Mouse (Mus musculus) ES-Bruce4 (cell line): ENCODE measurements around the gene Slc28a1. TPM values are rescaled to one million over a fixed set of nuclear protein-coding genes. Genes with fewer than 3 reads are reported as not detected.
A peak's percentile ranks its signal among the peaks of the same experiment; 100 is the strongest.

Source experiments
- H3K27ac ChIP-seq: 2 replicates; pipeline ENCODE4 v1.5.1; 2012; ENCODE audit warnings: low read length, inconsistent platforms; ENCODE audit not compliant: insufficient read depth
- H3K27me3 ChIP-seq: 2 replicates; pipeline ENCODE4 v1.6.1; 2012; ENCODE audit warnings: mild to moderate bottlenecking, low read length, inconsistent platforms; ENCODE audit not compliant: control insufficient read depth, poor library complexity, insufficient read depth, severe bottlenecking
- H3K36me3 ChIP-seq: 2 replicates; pipeline ENCODE4 v1.6.1; 2012; ENCODE audit warnings: inconsistent platforms, mild to moderate bottlenecking, low read length, moderate library complexity; ENCODE audit not compliant: control insufficient read depth, poor library complexity, insufficient read depth, severe bottlenecking
- H3K4me1 ChIP-seq: one replicate; pipeline ENCODE4 v1.8.1; 2011; ENCODE audit warnings: low read length; ENCODE audit not compliant: control insufficient read depth, insufficient read depth
- H3K4me3 ChIP-seq: 2 replicates; pipeline ENCODE4 v1.5.1; 2011; ENCODE audit warnings: low read depth, mild to moderate bottlenecking, low read length
- H3K9ac ChIP-seq: 2 replicates; pipeline ENCODE4 v1.6.1; 2012; ENCODE audit warnings: low read depth, mild to moderate bottlenecking, inconsistent platforms; ENCODE audit not compliant: poor library complexity, severe bottlenecking
- H3K9me3 ChIP-seq: replicated peaks from 2 replicates; pipeline ENCODE4 v1.6.1; 2012; ENCODE audit warnings: mild to moderate bottlenecking, low read length, inconsistent platforms; ENCODE audit not compliant: control insufficient read depth, poor library complexity, insufficient read depth, severe bottlenecking
- CTCF ChIP-seq: IDR thresholded peaks from one replicate; pipeline ENCODE4 v1.8.1; 2011; ENCODE audit warnings: low read depth, low read length
- EP300 ChIP-seq: IDR thresholded peaks from 2 replicates; pipeline ENCODE4 v1.6.1; 2011; ENCODE audit warnings: low read depth, low read length; ENCODE audit not compliant: insufficient read depth
- POLR2A ChIP-seq: IDR thresholded peaks from one replicate; pipeline ENCODE4 v1.8.1; 2011; ENCODE audit warnings: low read length; ENCODE audit not compliant: insufficient read depth
- polyA plus RNA-seq: library from polyadenylated mRNA; stranded (reverse); fragments of >200 nt; gene quantifications from 2 replicates; pipeline ENCODE4 v1.2.4, GENCODE M21; 2011; ENCODE audit warnings: low read depth; ENCODE audit not compliant: missing spikeins, insufficient read depth, insufficient read length

The Slc28a1 gene
- polyA plus RNA-seq, 1 experiment, result 4.7 TPM

- Histone ChIP-seq H3K27me3 (no peaks in the 10 kb centered on the region), H3K4me1 (peaks cover 3% of the 10 kb centered on the region), H3K9ac (no peak overlapping the region), H3K4me3 (no peak overlapping the region), H3K36me3 (no peaks in the 10 kb centered on the region), H3K9me3 (no peaks in the 10 kb centered on the region), H3K27ac (no peak overlapping the region)
- TF ChIP-seq EP300 (no peak), POLR2A (no peak), CTCF (no peak)
These were observed 37.6 kb upstream of the Slc28a1 start for GRCm38 (mm10) chr7:81077009-81077408.

- no peak overlapping the region for H3K9ac ChIP-seq
- H3K36me3 ChIP-seq, result no peaks in the 10 kb centered on the region
- H3K27me3 ChIP-seq, result no peaks in the 10 kb centered on the region
- H3K27ac ChIP-seq, result no peak overlapping the region
- peaks cover 3% of the 10 kb centered on the region for H3K4me1 ChIP-seq
- no peak for TF ChIP-seq POLR2A
- no peak for TF ChIP-seq EP300
- TF ChIP-seq CTCF, result no peak
- H3K9me3 ChIP-seq, result no peaks in the 10 kb centered on the region
- H3K4me3 ChIP-seq, result no peak overlapping the region
These were observed 35.9 kb upstream of the Slc28a1 start for GRCm38 (mm10) chr7:81078740-81079139.

DNA sequence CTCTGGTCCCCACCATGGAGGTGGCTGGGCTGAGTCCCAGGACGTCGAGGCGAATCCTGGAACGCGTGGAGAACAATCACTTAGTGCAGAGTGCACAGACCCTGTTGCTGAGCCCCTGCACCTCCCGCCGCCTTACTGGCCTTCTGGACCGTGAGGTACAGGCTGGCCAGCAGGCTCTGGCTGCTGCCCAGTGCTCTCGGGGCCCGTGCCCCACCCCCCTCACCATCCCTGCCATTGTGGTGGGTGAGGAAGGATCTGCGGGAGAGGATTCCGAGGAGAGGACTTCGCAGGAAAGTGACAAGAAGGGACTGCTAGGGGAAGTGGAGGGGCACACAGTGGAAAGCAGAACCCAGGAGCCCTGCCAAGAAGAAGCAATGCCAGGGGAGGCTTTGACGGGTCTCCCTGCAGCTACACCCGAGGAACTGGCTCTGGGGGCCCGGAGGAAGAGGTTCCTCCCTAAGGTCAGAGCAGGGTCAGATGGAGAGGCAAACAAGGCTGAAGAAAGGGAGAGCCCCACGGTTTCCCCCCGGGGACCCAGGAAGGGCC, 21.1 kb upstream of the Slc28a1 start:
- Histone ChIP-seq H3K9ac (peak overlapping the region; percentile 10; the same call in 1 of the 2 replicates), H3K27ac (no peak overlapping the region), H3K27me3 (no peaks in the 10 kb centered on the region), H3K4me3 (0 out of 2 replicates have a peak overlapping the region, but pooled peaks have one; percentile 5), H3K9me3 (no peaks in the 10 kb centered on the region), H3K4me1 (peaks cover 3% of the 10 kb centered on the region), H3K36me3 (no peaks in the 10 kb centered on the region)
- no peak for TF ChIP-seq POLR2A
- TF ChIP-seq EP300, result no peak

GRCm38 (mm10) chr7:81094104-81094757, 20.4 kb upstream of the Slc28a1 start:
- H3K4me3 ChIP-seq, result peak overlapping the region; percentile 21; the same call in 1 of the 2 replicates
- H3K36me3 ChIP-seq, result no peaks in the 10 kb centered on the region
- peak overlapping the region; percentile 66 for H3K27ac ChIP-seq
- H3K9ac ChIP-seq, result peak overlapping the region; percentile 10; the same call in 1 of the 2 replicates
- H3K4me1 ChIP-seq, result peaks cover 5% of the 10 kb centered on the region
- no peaks in the 10 kb centered on the region for H3K9me3 ChIP-seq
- TF ChIP-seq EP300 (peak; percentile 89), POLR2A (no peak)
- H3K27me3 ChIP-seq, result no peaks in the 10 kb centered on the region

DNA sequence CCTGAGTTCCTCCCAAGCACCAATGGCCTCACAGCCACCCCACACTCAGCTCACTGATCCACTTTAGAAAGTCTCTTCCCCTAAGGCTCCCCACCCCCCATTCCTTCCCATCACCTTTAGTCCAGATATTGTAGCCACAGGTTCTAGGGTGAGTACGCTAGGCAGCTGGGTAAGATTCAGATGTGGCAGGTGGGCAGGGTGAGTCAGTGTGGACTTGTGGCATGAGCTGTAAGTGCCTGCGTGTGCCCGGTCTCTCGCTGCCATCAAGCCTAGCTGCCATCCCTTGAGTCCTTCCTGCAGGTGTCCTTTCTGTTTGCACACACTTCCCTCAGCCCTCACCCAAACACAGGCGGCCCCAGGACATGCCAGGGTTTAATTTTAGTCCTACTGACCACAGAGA, 14.3 kb upstream of the Slc28a1 start:
- no peak overlapping the region for H3K4me3 ChIP-seq
- no peak overlapping the region for H3K9ac ChIP-seq
- no peaks in the 10 kb centered on the region for H3K36me3 ChIP-seq
- H3K27ac ChIP-seq, result no peak overlapping the region
- H3K9me3 ChIP-seq, result no peaks in the 10 kb centered on the region
- H3K27me3 ChIP-seq, result no peaks in the 10 kb centered on the region
- TF ChIP-seq EP300, result no peak
- peaks cover 5% of the 10 kb centered on the region for H3K4me1 ChIP-seq

GRCm38 (mm10) chr7:81102854-81103253, 11.7 kb upstream of the Slc28a1 start:
- Histone ChIP-seq H3K4me1 (peaks cover 8% of the 10 kb centered on the region), H3K27ac (no peak overlapping the region), H3K9me3 (no peaks in the 10 kb centered on the region), H3K27me3 (no peaks in the 10 kb centered on the region), H3K36me3 (no peaks in the 10 kb centered on the region), H3K9ac (no peak overlapping the region), H3K4me3 (no peak overlapping the region)
- TF ChIP-seq EP300, result no peak
- no peak for TF ChIP-seq POLR2A
- TF ChIP-seq CTCF, result no peak
